Mouse (Mus musculus): ENCODE measurements around the gene Ap1g2.
A peak's percentile ranks its signal among the peaks of the same experiment; 100 is the strongest.

Ap1g2 gene

DNA sequence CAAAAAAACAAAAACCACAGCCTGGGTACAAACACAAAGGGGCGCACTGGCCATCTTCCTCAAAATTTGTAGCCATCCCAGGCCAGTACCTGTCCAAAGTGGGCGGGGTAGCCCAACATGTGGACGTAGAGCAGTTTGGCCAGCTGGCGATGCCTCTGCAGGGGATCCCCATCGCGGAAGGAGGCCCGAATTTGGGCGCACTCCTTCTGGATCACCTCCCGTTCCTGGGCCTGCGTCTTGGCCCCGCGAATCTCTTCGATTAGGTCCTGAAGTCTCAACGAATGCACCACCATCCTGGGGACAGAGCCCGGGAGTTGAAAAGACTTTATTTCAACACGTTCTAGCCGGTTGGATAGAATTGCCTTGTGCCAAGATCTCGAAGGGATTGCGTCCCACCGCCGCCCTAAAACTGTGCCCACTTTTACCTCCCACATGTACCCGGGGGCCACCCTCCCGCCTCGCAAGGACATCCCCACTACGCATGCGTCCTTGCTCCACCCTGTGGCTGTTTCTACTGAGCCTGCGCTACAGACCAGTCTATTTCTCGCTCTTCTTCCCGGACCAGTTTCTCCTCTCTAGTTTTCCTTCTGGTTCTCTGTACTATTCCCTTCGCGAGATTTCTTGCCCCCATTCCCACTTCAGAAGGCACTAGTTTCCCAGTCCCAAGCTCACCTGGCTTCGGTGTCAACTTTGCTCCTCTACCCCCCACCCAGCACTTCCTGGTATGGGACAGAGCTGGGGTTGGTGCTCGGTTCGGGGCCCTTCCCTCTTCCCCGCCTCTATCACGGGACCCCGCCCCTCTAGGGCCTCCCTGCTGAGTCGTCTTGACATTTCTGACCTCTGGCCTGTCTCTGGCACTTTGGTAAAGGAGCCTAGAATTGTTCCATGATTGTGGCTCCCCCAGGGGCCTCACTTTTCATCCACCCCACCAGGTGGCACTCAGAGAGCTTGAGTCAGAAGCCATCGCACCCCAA, at the start of gene Ap1g2:
Gene Ap1g2, minus strand, starts transcription at position 758 of the 974 bp plus-strand sequence.
- DNase-seq = peak; percentile 88 to 91

- DNase-seq = no peak
These were observed 46.6 kb upstream of the Ap1g2 start for GRCm38 (mm10) chr14:55152951-55153481.

DNA sequence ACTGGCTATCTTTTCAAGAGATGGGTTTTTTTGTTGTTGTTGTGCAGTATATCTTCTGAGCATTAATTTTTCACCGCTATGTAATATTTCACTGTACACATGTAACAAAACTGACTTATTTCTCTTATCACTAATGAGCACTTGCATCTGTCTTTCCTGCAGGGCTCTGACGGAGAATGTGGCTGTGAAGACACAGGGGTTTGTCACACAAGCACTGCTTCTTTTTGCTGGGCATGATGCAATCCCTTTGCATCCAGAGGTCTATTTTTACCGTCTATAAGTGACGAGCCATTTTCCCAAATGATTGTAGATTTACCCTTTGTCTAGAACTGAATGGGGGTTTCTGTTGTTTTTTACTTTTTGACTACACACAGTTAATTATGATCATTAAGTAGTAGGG, 45.8 kb upstream of the Ap1g2 start:
- no peak for DNase-seq

- DNase-seq = no peak
These were observed 44.6 kb upstream of the Ap1g2 start for GRCm38 (mm10) chr14:55150985-55151384.

- no peak for DNase-seq
These were observed 42.6 kb upstream of the Ap1g2 start for GRCm38 (mm10) chr14:55149041-55149440.

DNA sequence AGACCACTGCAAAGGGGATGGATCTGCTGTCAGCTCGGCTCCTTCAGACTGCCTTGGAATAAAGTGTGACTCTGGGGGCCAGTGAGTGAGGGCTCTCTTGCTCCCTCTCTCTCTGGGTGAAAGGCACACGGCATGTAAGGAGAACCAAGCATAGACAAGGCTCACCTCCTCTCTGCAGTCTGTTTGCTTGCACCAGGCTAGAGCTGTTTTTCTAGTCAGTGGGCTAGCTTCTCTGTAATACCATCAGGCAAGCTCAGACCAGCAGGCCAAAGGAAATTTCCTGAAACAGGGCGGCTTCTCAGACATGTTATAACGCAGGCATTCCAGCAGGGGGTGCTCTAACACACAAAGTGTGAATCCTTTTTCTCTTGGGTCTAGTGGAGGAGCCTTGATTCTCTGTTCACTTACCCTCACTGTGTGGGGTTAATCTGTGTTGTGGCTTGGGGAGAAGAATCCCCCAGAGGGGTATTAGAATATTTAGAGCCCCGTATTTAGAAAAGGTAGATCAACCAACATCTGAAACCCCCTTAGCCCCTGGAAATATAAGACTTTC, 42.0 kb upstream of the Ap1g2 start:
- peak; percentile 85 to 89 for DNase-seq

GRCm38 (mm10) chr14:55146829-55147401, 40.5 kb upstream of the Ap1g2 start:
- DNase-seq = no peak

GRCm38 (mm10) chr14:55146324-55146723, 39.9 kb upstream of the Ap1g2 start:
- no peak for DNase-seq

DNA sequence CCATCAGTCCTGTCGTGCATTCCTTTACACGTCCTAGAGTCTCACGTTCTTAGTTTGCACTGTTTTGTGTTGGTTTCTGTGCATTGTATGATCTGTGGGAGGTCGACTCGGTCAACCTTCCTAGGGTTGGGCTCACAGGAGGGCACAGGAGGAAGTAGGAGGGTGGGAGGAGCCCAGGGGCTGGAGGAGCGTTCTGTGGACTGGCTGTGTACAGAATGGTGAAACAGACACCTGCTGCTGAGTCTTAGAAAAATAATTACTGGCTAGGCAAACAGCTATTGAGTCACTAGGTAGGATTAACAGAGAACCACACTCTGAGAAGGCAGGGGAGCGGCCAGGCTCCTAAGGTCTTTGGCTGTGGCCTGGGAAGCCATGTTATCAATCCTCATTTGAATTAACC, 32.9 kb upstream of the Ap1g2 start:
- no peak for DNase-seq

DNA sequence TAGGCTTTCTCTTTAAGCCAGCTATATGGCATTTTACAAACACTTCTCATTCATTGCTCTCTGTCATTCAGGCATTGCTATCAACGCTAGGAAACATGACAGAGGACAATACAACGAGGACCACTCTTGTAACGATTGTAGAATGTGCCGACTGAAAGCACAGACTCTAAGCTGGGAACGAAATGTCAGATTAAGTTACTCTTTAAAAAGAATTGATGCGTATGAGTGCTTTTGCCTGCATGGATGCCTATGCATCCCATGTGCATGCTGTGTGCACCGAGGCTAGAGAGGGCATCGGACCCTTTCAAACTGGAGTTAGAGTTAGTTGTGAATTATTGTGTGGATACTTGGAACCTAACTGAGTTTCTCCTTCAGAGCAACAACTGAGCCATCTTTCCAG, 29.3 kb upstream of the Ap1g2 start:
- no peak for DNase-seq

GRCm38 (mm10) chr14:55126521-55126920, 20.1 kb upstream of the Ap1g2 start:
- peak in 1 of 2 experiments; percentile 6 for DNase-seq

DNA sequence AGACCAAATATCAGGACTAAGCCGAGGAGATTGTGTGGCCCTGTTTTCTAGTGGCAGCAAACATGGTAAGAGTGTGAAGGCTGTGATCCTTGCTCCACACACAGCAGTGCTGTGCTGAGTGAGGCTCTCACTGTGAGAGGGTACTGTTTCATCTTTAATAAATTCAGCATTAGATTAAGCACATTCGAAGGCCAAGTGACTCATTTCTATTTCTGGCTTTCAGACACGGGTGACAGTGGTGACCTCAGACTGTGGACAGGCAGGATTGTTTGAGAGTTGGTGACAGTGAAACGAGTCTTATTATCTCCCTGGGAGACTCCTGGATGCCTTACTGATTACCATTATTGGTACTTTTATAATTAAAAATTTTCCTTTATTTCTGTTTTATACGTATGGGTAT, 19.3 kb upstream of the Ap1g2 start:
- DNase-seq = peak in 1 of 2 experiments; percentile 14

DNA sequence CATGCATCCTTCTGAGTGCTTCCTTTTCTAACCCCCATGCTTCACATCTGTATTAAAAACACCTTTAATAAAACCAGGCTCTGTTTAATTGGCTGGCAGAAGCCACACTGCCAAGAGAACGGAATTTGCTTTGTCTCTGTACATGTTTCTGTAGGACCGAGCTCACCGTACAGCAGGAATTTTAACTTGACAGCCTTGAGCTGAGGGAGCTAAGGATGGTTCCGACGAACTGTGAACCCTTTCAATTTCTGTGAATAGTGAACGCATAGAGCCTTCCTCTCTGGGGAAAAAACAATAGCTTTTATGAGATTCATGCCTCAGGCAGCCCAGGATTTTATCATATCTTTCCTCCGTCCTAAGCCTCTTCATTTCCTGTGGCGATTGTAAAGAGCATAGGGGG, 16.0 kb upstream of the Ap1g2 start:
- peak in 1 of 2 experiments; percentile 29 for DNase-seq

- peak; percentile 93 to 97 for DNase-seq
These were observed 15.6 kb upstream of the Ap1g2 start for GRCm38 (mm10) chr14:55121947-55122346.

DNA sequence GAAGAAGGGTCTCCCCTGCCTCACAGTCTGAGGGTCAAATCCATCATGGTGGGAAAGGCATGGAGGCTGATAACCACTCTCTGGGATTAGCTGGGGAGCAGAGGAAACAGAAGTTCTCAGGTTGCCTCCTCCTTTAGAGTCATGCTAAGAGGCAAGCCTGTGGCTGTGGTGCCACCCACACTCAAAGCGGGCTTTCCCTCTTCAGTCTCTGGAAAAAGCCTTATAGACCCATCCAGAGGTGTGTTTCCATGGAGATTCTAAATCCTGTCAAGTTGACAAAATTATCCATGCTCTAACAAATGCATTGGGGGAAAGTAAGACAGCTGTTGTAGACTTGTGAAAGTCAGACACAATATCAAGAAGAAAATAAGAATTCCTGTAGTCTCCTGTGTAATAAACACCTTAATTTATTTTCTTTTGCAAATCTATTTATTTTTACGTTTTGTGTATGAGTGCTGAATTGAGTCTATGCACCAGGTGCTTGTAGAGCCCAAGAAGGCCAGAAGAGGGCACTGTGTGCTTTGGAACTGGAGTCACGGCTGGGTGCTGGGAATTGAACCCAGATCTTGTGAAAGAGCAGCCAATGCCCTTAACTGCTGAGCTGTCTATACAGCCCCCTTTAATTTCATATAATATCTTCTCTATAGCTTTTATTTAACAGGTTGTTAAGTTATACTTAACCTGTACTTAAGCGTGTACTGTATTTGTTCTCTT, 13.2 kb upstream of the Ap1g2 start:
- DNase-seq = peak; percentile 48 to 68

- DNase-seq = peak; percentile 89 to 95
These were observed 12.5 kb upstream of the Ap1g2 start for GRCm38 (mm10) chr14:55118852-55119251.

- DNase-seq = peak; percentile 89
These were observed 10.2 kb upstream of the Ap1g2 start, which contains the start of gene Jph4 for GRCm38 (mm10) chr14:55116425-55117200. Jph4 (minus strand) TSS chr14:55116935.

DNA sequence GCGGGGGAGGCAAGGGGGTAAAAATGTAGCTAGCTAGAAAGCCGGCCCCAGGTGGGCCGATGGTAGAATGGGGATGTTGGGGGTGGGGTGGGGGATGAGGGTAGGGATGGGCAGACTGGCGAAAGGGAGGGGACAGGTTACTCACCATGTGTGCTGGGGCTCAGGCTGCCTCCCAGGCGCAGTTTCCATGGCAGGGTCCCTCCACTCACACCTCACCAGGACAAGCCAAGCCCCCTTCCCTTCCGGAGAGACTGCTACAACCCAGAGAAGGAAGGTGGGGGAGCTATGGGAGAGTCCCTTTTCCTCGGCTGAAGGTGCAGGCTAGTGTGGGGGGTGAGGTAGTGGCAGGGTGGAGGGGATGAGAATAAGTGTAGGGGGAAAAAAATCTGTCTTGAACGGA, 9.5 kb upstream of the Ap1g2 start:
- peak; percentile 67 to 69 for DNase-seq

DNA sequence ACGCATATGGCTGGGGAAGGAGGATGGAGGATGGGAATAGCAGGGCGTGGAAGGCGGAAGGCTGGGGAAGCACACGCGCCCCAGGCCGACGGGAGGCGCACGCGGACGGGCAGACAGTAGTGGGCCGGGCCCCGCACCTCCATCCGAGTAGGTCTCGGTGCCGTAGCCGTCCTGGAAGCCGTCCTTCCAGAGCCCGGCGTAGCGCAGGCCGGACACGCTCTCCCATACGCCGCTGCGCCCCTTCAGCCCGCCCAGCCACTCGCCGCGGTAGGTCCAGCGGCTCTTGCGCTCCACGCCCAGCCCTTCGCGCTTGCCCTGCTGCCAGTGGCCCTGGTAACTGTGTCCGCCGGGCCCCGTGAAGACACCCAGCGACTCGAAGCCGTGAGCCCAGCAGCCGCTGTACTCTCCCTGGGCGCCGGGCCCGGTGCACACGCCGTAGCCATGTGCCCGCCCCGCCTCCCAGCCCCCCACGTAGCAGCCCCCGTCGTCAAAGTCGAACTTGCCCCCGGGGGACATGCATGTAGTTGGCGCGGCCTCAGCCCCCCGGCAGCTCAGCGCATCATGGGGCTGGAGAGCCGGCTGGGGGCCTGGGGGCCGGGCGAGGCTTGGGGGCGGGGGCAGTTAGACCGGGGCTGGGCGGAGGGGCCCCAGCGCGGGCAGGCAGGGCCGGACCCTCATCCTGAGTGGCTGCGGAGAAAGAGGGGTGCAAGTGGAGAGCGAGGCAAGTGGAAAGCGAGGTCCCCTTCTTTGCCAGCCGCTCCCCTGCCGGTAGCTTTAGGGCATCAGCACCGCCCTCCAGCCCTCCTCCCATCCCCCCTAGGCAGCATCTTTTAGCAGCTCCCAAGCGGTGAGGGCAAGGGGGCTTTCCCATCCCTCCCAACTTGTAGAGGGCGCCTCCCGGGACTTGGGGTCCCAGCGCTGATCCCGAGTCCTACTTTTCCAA, 8.6 kb upstream of the Ap1g2 start:
- peak; percentile 81 to 85 for DNase-seq

GRCm38 (mm10) chr14:55113975-55114645, 7.7 kb upstream of the Ap1g2 start:
- DNase-seq = peak; percentile 73 to 76

All from cerebellum, postnatal 25 days (tissue).